Comparison of ENCODE assay signal across 8 mouse cellular contexts in genomic region chr6:92941756-92942420, GRCm38 (mm10). TPM values are rescaled to one million over a fixed set of nuclear protein-coding genes. Genes with fewer than 3 reads are reported as not detected.
DNase-seq lines count a peak whose midpoint lies in the region; ATAC-seq lines count a peak whose summit lies in the region.

No protein-coding gene starts in this region.

- peak overlapping the region; percentile 33 for H3K9ac ChIP-seq in midbrain, embryonic 11.5 days (ENCODE audit: low read length)

- H3K27me3 ChIP-seq in midbrain, embryonic 11.5 days (ENCODE audit: control insufficient read depth, insufficient read depth, low read length): peaks cover 50% of the 10 kb centered on the region

- no peaks in the 10 kb centered on the region for H3K9me3 ChIP-seq in midbrain, embryonic 11.5 days (ENCODE audit: control insufficient read depth, low read length)

- peak overlapping the region; percentile 83 for H3K4me2 ChIP-seq in midbrain, embryonic 11.5 days

- no peaks in the 10 kb centered on the region for H3K36me3 ChIP-seq in midbrain, embryonic 11.5 days (ENCODE audit: control insufficient read depth, insufficient read depth, low read length)

- ATAC-seq in midbrain, embryonic 11.5 days (ENCODE audit: low FRiP score): peak; percentile 12; the same call in 1 of the 2 replicates

- peak overlapping the region; percentile 49 for H3K4me3 ChIP-seq in midbrain, embryonic 11.5 days (ENCODE audit: low read depth, low read length)

- peaks cover 14% of the 10 kb centered on the region for H3K4me1 ChIP-seq in midbrain, embryonic 11.5 days (ENCODE audit: control insufficient read depth, insufficient read depth, low read length)

- intact Hi-C loops in heart, postnatal 10 days (cut with DNase I): loop anchor here (1.0 to 5.0 kb wide), 8 partner anchors 35 to 601 kb away; no protein-coding TSS in a partner anchor

- WGBS in midbrain, embryonic 11.5 days: under 1% methylated on average over 30 of the region's 30 CpGs

- DNase-seq in adrenal gland, adult (ENCODE audit: inconsistent age in 2 of 2, low spot score in 1 of 2): peak; percentile 36 to 85
- DNase-seq in adrenal gland, postnatal 4 days (ENCODE audit: low spot score in 2 of 2): no peak
- DNase-seq in embryo, embryonic 9.5 days (ENCODE audit: extremely low spot score): peak; percentile 62
- DNase-seq in heart, postnatal 10 days: peak; percentile 50 to 51
- DNase-seq in kidney, postnatal 4 days: peak; percentile 45 to 63
- peak; percentile 97 for DNase-seq in midbrain, embryonic 11.5 days (ENCODE audit: low spot score, missing footprints)
- DNase-seq in adipocyte (ENCODE audit: low spot score): no peak
- no peak for DNase-seq in layer of hippocampus, adult 9-10 months (ENCODE audit: low spot score)

- no peak overlapping the region for H3K27ac ChIP-seq in midbrain, embryonic 11.5 days (ENCODE audit: low read depth, low read length)

RNA-seq across cellular contexts. Expression of gene Adamts9, which starts 1.4 kb away (rescaled TPM):
- 10 to 100 TPM; 47.3 to 52.0 TPM for total RNA-seq in adrenal gland, postnatal 4 days (2021)
- 10 to 100 TPM; 42.7 to 49.2 TPM for total RNA-seq in heart, postnatal 10 days (2021)
- polyA plus RNA-seq in midbrain, embryonic 11.5 days (2014; fragmentation: Nextera tagmentation; extraction: Ambion mirVana): 1.1 TPM in 2 replicates

Comparison
In these comparisons a context has a peak if more than half of its experiments do, and no peak if none do; other contexts are left out.
1. DNase-seq: peak in adrenal gland, adult (2 of 2), embryo, embryonic 9.5 days (single experiment), heart, postnatal 10 days (2 of 2), kidney, postnatal 4 days (2 of 2) and midbrain, embryonic 11.5 days (single experiment); none in adrenal gland, postnatal 4 days (0 of 2), adipocyte (single experiment) and layer of hippocampus, adult 9-10 months (single experiment).